Mouse (Mus musculus) adrenal gland, adult 18-20 months (tissue): Measurements from ENCODE around the gene Lrrc49. TPM values are rescaled to one million over a fixed set of nuclear protein-coding genes. Genes with fewer than 3 reads are reported as not detected.

Source experiments
- DNase-seq, 2 experiments: peaks; one replicate each; pipeline ENCODE4 v3.0.0; 2021 to 2022; ENCODE audit warnings: low spot score in 2 of 2
- total RNA-seq, 2 experiments: library from RNA; stranded (reverse); gene quantifications; 1 replicate in 1 of 2; 2 replicates in 1 of 2; pipeline ENCODE4 v1.2.3; 2021

Gene Lrrc49
- total RNA-seq, 2 experiments from 2014 or later, result 11.1 to 12.4 TPM

DNA sequence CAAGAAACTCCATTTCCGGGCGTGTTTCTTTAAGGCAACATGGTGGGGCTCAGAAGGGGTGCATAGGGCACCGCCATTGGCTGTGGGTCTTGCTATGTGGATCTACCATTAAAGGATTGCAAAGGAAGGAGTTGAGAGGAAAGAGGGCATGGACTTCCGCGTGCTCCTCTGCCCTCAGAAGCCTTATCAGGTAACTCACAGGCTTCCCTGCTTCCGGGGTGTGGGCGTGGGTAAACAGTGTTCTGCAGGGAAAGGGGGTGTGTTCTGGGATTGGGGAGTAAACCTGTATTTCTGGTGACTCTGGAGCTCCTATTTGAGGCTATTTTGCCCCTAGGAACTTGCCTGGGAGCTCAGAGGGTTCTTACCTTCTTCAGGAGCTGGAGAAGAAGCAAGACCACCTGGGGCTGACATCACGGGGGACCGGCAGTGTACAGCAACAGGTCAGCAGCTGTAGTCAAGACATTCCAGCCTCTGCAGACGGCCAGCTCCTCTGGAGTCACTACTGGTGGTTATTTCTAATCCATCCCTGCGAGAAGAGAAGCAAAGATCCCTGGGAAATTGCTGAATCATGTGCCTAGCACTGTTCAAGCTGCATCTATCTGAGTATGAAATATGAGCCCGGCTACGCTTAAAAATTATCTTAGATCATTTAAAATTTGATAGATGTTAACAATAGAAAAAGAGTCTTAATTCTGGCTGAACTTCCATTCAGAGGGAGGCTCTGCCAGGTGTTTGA, 142.4 kb downstream of the Lrrc49 start:
- no peak for DNase-seq

DNA sequence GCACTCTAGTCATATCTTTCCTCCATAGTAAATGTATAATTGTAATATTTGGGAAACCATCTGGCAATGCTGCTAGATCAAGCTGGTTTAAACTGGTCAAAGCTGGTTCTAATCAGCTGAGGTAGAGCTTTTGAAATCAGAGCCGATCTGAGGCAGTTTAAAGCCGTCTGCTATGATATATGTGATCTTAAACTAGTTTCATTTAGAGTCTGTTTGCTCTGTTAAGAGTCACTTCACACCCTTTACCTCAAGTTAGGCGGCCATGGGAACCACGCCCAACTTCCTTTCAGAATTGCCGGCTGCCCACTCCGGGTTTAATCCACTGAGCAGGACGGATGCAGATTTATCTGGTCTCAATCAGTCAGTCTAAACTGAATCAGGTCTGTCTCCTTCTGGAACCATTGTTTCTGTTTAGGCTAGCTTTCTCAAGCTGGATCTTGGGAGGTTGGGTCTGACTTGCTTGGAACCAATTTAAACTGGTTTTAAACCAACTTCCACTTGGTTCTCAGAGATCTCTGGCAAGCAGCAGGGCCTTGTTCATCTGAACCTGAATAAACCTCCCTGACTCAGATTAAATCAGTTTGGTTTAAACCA, 144.4 kb downstream of the Lrrc49 start:
- no peak for DNase-seq

DNA sequence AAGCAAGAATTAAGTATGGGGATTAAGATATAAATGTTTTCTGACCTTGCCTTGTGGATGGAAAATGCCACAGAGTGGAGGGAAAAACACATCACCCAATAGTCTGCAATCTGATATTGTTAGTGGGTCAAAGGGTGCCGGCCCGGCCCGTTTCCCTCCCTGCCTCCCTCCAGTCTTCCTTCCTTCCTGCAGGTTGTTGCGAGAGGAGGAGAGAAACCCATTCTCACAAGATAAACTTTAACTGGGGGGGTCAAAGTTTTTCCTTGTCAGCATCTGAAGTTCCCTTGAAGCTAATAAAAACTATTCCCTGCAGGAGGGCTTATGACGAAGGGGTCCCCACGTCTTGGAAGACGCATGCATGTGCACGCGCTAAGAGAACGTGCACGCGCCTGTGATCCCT, 157.6 kb downstream of the Lrrc49 start:
- DNase-seq, result no peak

DNA sequence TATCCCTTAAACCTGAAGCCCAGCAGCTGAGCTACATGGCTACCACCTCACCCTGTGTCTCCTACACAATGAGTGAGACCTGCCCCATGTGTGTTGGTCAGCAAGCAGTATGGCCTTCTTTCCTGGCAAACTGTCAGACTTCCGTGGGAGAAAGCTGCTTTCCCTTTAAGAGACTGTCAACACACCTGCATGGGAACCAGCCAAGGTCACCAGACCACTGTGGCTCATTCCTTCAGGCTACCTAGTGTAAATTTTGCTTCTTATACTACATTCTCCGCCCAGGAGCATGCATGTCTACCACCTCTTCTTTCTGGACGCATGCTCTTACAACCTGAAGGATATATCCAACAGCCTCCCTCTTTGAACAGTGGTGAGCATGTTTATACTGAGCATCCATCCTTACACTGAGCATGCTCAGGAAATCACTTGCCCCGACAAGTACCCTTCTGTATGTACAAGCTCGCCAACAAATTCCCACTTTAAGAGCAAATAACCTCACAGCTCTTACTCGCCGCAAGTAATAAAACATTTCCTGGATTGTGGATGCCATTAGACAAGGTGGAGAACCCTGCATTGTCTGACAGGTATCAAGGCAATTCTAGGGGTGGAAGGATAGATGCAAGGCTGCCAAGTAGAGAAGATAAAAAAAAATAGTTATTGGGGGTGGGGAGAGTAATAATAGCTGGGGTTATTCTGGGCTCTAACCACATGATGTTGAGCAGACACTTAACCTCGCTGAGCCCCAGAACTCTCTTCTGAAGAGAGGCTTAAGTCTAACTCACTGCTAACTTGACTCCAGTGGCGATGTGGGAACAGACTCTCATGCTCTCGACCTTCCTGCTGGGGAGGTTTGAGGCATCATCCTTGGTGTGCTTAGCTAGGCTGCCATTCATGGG, 158.4 kb downstream of the Lrrc49 start:
- no peak for DNase-seq

DNA sequence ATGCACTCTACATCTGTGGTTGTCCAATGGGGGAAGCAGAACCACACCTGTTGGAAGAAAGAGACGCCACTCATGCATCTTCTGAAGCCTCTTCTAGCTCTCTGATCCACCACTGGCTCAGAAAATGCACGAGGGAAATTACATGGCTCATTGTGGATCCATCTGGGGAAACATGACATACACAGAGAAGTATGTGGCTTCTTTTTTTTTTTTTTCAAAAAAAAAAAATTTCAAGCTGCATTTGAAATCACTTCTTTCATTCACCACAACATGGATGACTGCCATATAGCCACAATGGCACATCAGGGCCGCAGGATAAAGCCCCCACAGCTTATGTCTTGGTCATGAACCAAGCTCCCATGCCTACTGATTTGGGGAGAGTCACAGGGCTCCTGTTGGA, 159.7 kb downstream of the Lrrc49 start:
- DNase-seq, result no peak

DNA sequence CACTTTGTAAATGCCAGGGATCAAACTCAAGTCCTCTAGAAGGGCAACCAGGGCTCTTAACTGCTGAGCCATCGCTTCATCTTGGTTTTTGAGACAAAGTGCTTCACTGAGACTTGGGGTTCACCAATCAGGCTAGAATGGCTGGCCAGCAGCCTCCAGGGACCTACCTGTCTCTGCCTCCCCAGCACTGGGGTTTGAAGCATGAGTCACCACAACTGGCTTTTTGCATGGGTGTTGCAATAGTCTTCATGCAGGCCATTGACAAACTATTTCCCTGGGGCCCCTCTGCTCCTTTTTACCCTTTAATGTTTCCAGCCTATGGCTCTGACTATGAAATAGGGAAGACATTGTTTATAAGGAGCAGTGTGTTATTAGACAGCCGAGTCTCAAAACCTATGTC, 160.1 kb downstream of the Lrrc49 start:
- DNase-seq, result no peak

DNA sequence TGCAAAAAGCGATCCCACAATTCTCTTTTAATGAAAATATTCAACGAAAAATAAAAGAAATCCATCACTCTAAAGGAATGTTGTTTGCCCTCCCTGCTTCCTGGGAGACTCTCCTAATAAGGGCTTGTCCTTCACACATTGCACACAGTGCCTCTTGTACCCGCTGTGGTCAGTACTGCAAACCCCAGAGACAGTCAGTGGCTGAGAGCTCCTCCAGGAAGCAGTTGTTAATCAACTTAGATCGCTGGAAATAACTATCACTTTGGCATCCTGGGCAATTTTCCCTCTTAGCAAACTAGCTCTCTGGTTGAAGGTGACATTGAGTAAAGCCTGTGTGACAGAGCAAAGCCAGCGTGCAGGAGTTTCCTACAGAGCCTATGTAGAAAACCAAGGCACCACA, 160.9 kb downstream of the Lrrc49 start:
- DNase-seq, result no peak

DNA sequence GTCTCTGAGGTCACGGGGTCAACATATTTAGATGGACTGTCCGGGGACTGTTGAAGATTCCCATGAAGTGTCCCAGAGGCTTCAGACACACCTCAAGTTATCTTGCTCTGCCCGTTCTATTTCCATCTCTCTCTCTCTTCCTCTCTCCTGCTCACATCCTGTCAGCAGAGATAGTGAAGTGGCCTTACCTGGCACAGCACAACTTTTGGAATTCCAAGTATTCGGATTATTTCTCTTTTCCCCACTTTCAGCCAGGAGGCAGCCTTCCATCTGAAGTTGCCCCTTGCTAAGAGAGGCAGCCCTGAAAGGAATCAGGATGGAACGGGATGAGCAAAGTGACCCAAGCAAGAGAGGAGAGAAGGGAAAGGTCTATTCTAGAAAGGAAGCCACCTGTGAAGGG, 161.8 kb downstream of the Lrrc49 start:
- DNase-seq, result no peak

DNA sequence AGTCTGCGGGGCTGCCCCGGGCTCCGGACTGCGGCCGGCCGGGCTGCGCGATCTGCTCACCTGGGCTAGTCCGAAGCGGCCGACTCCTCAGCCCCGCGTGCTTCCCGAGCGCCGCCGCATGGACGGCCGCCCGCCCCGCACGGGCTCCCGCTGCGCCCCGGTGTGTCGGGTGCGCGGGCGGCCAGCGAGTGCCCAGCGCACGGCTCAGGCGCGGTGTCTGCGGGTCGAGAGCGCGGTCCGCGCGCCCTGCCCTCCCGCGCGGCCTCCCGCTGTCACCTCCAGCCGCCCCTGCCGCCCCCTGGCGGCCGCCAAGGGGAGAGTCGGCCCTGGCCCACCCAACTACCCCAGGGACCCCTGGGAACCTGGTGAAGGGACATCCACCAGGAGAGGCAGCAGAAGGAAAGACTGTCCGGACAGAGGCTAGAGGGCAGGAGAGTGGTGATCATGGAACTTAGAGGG, 166.1 kb downstream of the Lrrc49 start, which contains the start of gene Thsd4:
Thsd4 (minus strand) TSS at position 241 of the 459 bp plus-strand sequence.
- peak; percentile 61 to 62 for DNase-seq

DNA sequence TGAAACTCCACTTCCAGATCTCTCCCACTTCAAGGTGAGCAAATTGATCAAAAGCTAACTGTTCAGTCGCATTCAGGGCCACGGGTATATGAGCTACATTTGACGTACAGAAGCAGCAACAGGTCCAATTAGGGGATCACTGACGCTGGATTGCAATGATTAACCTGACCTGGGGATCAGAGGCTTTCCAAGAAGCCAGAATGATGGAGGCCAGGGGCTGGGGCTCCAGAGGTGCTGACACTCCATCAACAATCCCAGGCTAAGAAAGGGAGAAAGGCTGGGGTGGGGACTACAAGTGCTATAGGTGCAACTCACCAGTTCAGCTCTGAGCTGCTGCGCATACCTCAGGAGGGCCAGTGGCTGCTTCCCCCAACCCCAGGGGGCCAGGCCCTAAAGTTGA, 166.8 kb downstream of the Lrrc49 start:
- DNase-seq, result no peak

DNA sequence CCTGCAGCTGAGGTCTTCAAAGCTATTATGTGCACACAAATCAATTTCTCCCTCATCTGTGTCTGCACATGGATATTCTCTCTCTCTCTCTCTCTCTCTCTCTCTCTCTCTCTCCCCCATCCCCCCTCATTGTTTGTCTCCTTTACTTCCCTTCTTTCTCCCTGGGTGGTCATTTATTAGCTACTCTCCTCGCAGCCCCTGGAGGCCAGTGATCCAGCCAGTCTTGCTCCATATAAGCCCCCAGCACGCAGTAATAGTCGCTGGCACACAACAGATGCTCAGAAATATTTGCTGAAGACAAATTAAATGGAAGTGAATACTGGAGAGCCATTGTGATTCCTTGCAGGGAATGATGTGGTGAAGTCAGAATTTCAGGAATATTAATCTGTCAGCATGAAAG, 168.4 kb downstream of the Lrrc49 start:
- no peak for DNase-seq

Other genes with a start within 250 kb of the Lrrc49 start
- 1 to 10 TPM; 3.2 to 3.6 TPM for gene Thsd4, start 166.1 kb downstream of the Lrrc49 start, total RNA-seq
- gene Larp6, start 24.8 kb upstream of the Lrrc49 start, total RNA-seq, result 1 to 10 TPM; 2.5 to 3.5 TPM
- 10 to 100 TPM; 29.2 to 32.0 TPM for gene Uaca, start 106.4 kb upstream of the Lrrc49 start, total RNA-seq